Mouse (Mus musculus) liver, embryonic 14.5 days (tissue): ENCODE data around the gene Alg9.

Experiments used
- CTCF ChIP-seq: IDR thresholded peaks from 2 replicates; pipeline ENCODE4 v1.5.1; 2016; ENCODE audit warnings: antibody characterized with exemption, low read depth, control low read depth
- EP300 ChIP-seq: IDR thresholded peaks from 2 replicates; pipeline ENCODE4 v1.6.1; 2016; ENCODE audit warnings: antibody characterized with exemption, low read depth

- no peak for TF ChIP-seq CTCF
- no peak for TF ChIP-seq EP300
Observed at GRCm38 (mm10) chr9:50889964-50890363, 115.1 kb downstream of the Alg9 start.
